Mouse (Mus musculus) spleen, adult 2 months (tissue): ENCODE results near the gene Chd8. TPM values are rescaled to one million over a fixed set of nuclear protein-coding genes. Genes with fewer than 3 reads are reported as not detected.

Experiments
- DNase-seq, 2 experiments: peaks; one replicate each; pipeline versions ENCODE4 v3.0.0 to v3.0.0-alpha.2; 2012 to 2021; ENCODE audit warnings: low spot score in 2 of 2, low read depth in 1 of 2
- H3K27ac ChIP-seq: fragments of 200-500 bp; 2 replicates; pipeline ENCODE4 v1.5.1; 2012; ENCODE audit warnings: low read length, inconsistent platforms; ENCODE audit not compliant: insufficient read depth
- H3K27me3 ChIP-seq: fragments of 200-500 bp; 2 replicates; pipeline ENCODE4 v1.6.1; 2012; ENCODE audit warnings: mild to moderate bottlenecking, moderate library complexity, low read length, inconsistent platforms; ENCODE audit not compliant: control insufficient read depth, insufficient read depth
- H3K36me3 ChIP-seq: fragments of 200-500 bp; 2 replicates; pipeline ENCODE4 v1.6.1; 2012; ENCODE audit warnings: mild to moderate bottlenecking, low read length, inconsistent platforms; ENCODE audit not compliant: control insufficient read depth, insufficient read depth
- H3K4me1 ChIP-seq: fragments of 200-500 bp; 2 replicates; pipeline ENCODE4 v1.6.1; 2011; ENCODE audit warnings: inconsistent platforms; ENCODE audit not compliant: control insufficient read depth, insufficient read depth, insufficient read length
- H3K4me3 ChIP-seq: fragments of 200-500 bp; 2 replicates; pipeline ENCODE4 v1.5.1; 2011; ENCODE audit warnings: mild to moderate bottlenecking, inconsistent platforms; ENCODE audit not compliant: insufficient read depth, insufficient read length; ENCODE audit errors: extremely low read depth
- CTCF ChIP-seq: fragments of 200-500 bp; IDR thresholded peaks from 2 replicates; pipeline ENCODE4 v1.5.1; 2011; ENCODE audit warnings: mild to moderate bottlenecking, inconsistent platforms; ENCODE audit not compliant: insufficient read depth, insufficient read length, insufficient replicate concordance; ENCODE audit errors: extremely low read depth
- POLR2A ChIP-seq: fragments of 200-500 bp; IDR thresholded peaks from 2 replicates; pipeline ENCODE4 v1.6.1; 2011; ENCODE audit warnings: low read depth, low read length, inconsistent platforms
- WGBS: fragments of 180-500 bp; shearing (Covaris S2); methylation state at CpG from one replicate; pipeline ENCODE4 v1.1.7; 2018; 5-methylcytosine and 5-hydroxymethylcytosine counted together
- polyA plus RNA-seq: library from polyadenylated mRNA; depleted of rRNA; stranded (reverse); fragments of >200 nt; gene quantifications from 2 replicates; pipeline ENCODE4 v1.2.3, GENCODE M21; 2012; rRNA removed

Gene Chd8
- polyA plus RNA-seq, 1 experiment: 33.2 TPM

GRCm38 (mm10) chr14:52189519-52189918 is 68.1 kb downstream of the Chd8 start:
- 63% methylated on average over 2 of the region's 2 CpGs for WGBS
- H3K4me3 ChIP-seq: no peak overlapping the region
- no peaks in the 10 kb centered on the region for H3K4me1 ChIP-seq
- H3K27ac ChIP-seq: no peak overlapping the region
- no peaks in the 10 kb centered on the region for H3K27me3 ChIP-seq
- no peak for DNase-seq
- TF ChIP-seq POLR2A (no peak), CTCF (no peak)
- H3K36me3 ChIP-seq: peaks cover 3% of the 10 kb centered on the region; the same call in 1 of the 2 replicates

GRCm38 (mm10) chr14:52188788-52189187 is 68.8 kb downstream of the Chd8 start:
- DNase-seq: no peak
- Histone ChIP-seq H3K36me3 (peaks cover 3% of the 10 kb centered on the region; the same call in 1 of the 2 replicates), H3K27me3 (no peaks in the 10 kb centered on the region), H3K4me3 (no peak overlapping the region), H3K4me1 (no peaks in the 10 kb centered on the region), H3K27ac (no peak overlapping the region)
- no peak for TF ChIP-seq CTCF
- no peak for TF ChIP-seq POLR2A
- WGBS: 74% methylated on average over 1 of the region's 1 CpGs

- Histone ChIP-seq H3K36me3 (peaks cover 30% of the 10 kb centered on the region), H3K27me3 (no peaks in the 10 kb centered on the region)
These were observed 91.0 kb downstream of the Chd8 start for GRCm38 (mm10) chr14:52166571-52166970.

GRCm38 (mm10) chr14:52160911-52161310 is 96.7 kb downstream of the Chd8 start:
- peaks cover 40% of the 10 kb centered on the region for H3K36me3 ChIP-seq
- WGBS: 85% methylated on average over 6 of the region's 6 CpGs
- H3K4me3 ChIP-seq: no peak overlapping the region
- H3K27me3 ChIP-seq: no peaks in the 10 kb centered on the region
- H3K4me1 ChIP-seq: peaks cover 5% of the 10 kb centered on the region; the same call in 1 of the 2 replicates
- DNase-seq: no peak
- no peak for TF ChIP-seq POLR2A
- TF ChIP-seq CTCF: no peak
- H3K27ac ChIP-seq: no peak overlapping the region

More at GRCm38 (mm10) chr14:52166571-52166970, 91.0 kb downstream of the Chd8 start:
- Histone ChIP-seq H3K27ac (no peak overlapping the region), H3K4me1 (peaks cover 4% of the 10 kb centered on the region), H3K4me3 (no peak overlapping the region)
- TF ChIP-seq POLR2A: no peak
- no peak for TF ChIP-seq CTCF
- peak; percentile 29 to 34 for DNase-seq
- WGBS: 9% methylated on average over 2 of the region's 2 CpGs

- no peak for DNase-seq
- WGBS: 91% methylated on average over 2 of the region's 2 CpGs
- no peak overlapping the region for H3K27ac ChIP-seq
- peaks cover 2% of the 10 kb centered on the region; the same call in 1 of the 2 replicates for H3K4me1 ChIP-seq
- peaks cover 7% of the 10 kb centered on the region for H3K36me3 ChIP-seq
- H3K27me3 ChIP-seq: no peaks in the 10 kb centered on the region
- no peak for TF ChIP-seq POLR2A
- TF ChIP-seq CTCF: no peak
- H3K4me3 ChIP-seq: no peak overlapping the region
These were observed 102.6 kb downstream of the Chd8 start for GRCm38 (mm10) chr14:52155008-52155407.

GRCm38 (mm10) chr14:52152613-52153012 is 105.0 kb downstream of the Chd8 start:
- no peak for DNase-seq
- Histone ChIP-seq H3K27ac (no peak overlapping the region), H3K4me1 (peaks cover 2% of the 10 kb centered on the region; the same call in 1 of the 2 replicates), H3K36me3 (no peaks in the 10 kb centered on the region), H3K27me3 (no peaks in the 10 kb centered on the region), H3K4me3 (no peak overlapping the region)
- 78% methylated on average over 3 of the region's 3 CpGs for WGBS
- TF ChIP-seq CTCF (no peak), POLR2A (no peak)

- WGBS: 90% methylated on average over 7 of the region's 7 CpGs
- Histone ChIP-seq H3K36me3 (no peaks in the 10 kb centered on the region), H3K27ac (no peak overlapping the region), H3K4me1 (peaks cover 2% of the 10 kb centered on the region; the same call in 1 of the 2 replicates), H3K27me3 (no peaks in the 10 kb centered on the region), H3K4me3 (no peak overlapping the region)
- DNase-seq: no peak
- TF ChIP-seq POLR2A (no peak), CTCF (no peak)
These were observed 105.4 kb downstream of the Chd8 start for GRCm38 (mm10) chr14:52152179-52152578.

GRCm38 (mm10) chr14:52149888-52150287 is 107.7 kb downstream of the Chd8 start:
- no peak for DNase-seq
- TF ChIP-seq CTCF: no peak
- no peak for TF ChIP-seq POLR2A
- WGBS: 24% methylated on average over 4 of the region's 4 CpGs

More at GRCm38 (mm10) chr14:52149888-52150287, 107.7 kb downstream of the Chd8 start:
- Histone ChIP-seq H3K4me1 (no peaks in the 10 kb centered on the region; the same call in 1 of the 2 replicates), H3K4me3 (no peak overlapping the region), H3K27ac (no peak overlapping the region), H3K36me3 (no peaks in the 10 kb centered on the region; the same call in 1 of the 2 replicates), H3K27me3 (no peaks in the 10 kb centered on the region)

Other genes starting within 250 kb of the Chd8 start
- gene Tmem253, start 242.1 kb downstream of the Chd8 start, polyA plus RNA-seq: 0.27 and 0.36 TPM in 2 replicates
- 31.0 and 46.5 TPM in 2 replicates for gene Zfp219, start 237.0 kb downstream of the Chd8 start, polyA plus RNA-seq
- gene Olfr221, start 215.3 kb downstream of the Chd8 start, polyA plus RNA-seq: not detected in 2 replicates
- gene Hnrnpc, start 153.8 kb downstream of the Chd8 start, polyA plus RNA-seq: 47.8 and 57.3 TPM in 2 replicates
- 12.8 and 14.7 TPM in 2 replicates for gene Rpgrip1, start 147.1 kb downstream of the Chd8 start, polyA plus RNA-seq
- 7.7 and 8.7 TPM in 2 replicates for gene Supt16, start 60.4 kb downstream of the Chd8 start, polyA plus RNA-seq
- 27.5 and 31.0 TPM in 2 replicates for gene Tox4, start 21.4 kb upstream of the Chd8 start, polyA plus RNA-seq
- gene Rab2b, start 21.8 kb upstream of the Chd8 start, polyA plus RNA-seq: 6.5 and 7.3 TPM in 2 replicates
- 24.1 and 26.2 TPM in 2 replicates for gene Mettl3, start 47.3 kb upstream of the Chd8 start, polyA plus RNA-seq
- gene Sall2, start 71.0 kb upstream of the Chd8 start, polyA plus RNA-seq: 4.6 and 5.0 TPM in 2 replicates
- not detected in 2 replicates for gene Olfr1513, start 98.6 kb upstream of the Chd8 start, polyA plus RNA-seq
- not detected in 2 replicates for gene Olfr1512, start 121.4 kb upstream of the Chd8 start, polyA plus RNA-seq
- not detected in 2 replicates for gene Olfr1511, start 139.6 kb upstream of the Chd8 start, polyA plus RNA-seq
- not detected in 2 replicates for gene Olfr1510, start 156.6 kb upstream of the Chd8 start, polyA plus RNA-seq
- gene Olfr1509, start 185.2 kb upstream of the Chd8 start, polyA plus RNA-seq: not detected in 2 replicates
- gene Olfr1508, start 209.7 kb upstream of the Chd8 start, polyA plus RNA-seq: not detected in 2 replicates
- gene Olfr1507, start 238.0 kb upstream of the Chd8 start, polyA plus RNA-seq: not detected in 2 replicates